Mouse (Mus musculus) forebrain, embryonic 10.5 days (tissue): ENCODE results near the gene Ptprn. TPM values are rescaled to one million over a fixed set of nuclear protein-coding genes. Genes with fewer than 3 reads are reported as not detected.

ENCODE experiments used
- DNase-seq: peaks from one replicate; pipeline ENCODE4 v3.0.0-alpha.2; 2017; ENCODE audit warnings: low spot score; ENCODE audit errors: extremely low spot score
- H3K27ac ChIP-seq: fragments of 300-500 bp; sonication (generic); 2 replicates; pipeline ENCODE4 v1.5.1; 2016; ENCODE audit warnings: mild to moderate bottlenecking
- H3K27me3 ChIP-seq: fragments of 300-500 bp; sonication (generic); 2 replicates; pipeline ENCODE4 v1.6.1; 2016; ENCODE audit warnings: mild to moderate bottlenecking; ENCODE audit not compliant: poor library complexity, severe bottlenecking
- H3K36me3 ChIP-seq: fragments of 300-500 bp; sonication (generic); replicated peaks from 2 replicates; pipeline ENCODE4 v1.6.1; 2016; ENCODE audit warnings: mild to moderate bottlenecking, moderate library complexity
- H3K4me1 ChIP-seq: fragments of 300-500 bp; sonication (generic); 2 replicates; pipeline ENCODE4 v1.6.1; 2016
- H3K4me3 ChIP-seq: fragments of 300-500 bp; sonication (generic); 2 replicates; pipeline ENCODE4 v1.5.1; 2016; ENCODE audit warnings: mild to moderate bottlenecking, moderate library complexity
- H3K9me3 ChIP-seq: fragments of 300-500 bp; sonication (generic); 2 replicates; pipeline ENCODE4 v1.6.1; 2016; ENCODE audit warnings: mild to moderate bottlenecking, moderate library complexity
- WGBS: fragments of 180-500 bp; shearing (Covaris S2); methylation state at CpG from one replicate; pipeline ENCODE4 v1.1.7; 2016; 5-methylcytosine and 5-hydroxymethylcytosine counted together
- polyA plus RNA-seq: library from polyadenylated mRNA; unstranded; fragments of >200 nt; fragmentation: Nextera tagmentation; extraction: Ambion mirVana; gene quantifications from 2 replicates; pipeline ENCODE4 v1.2.1, GENCODE M21; 2016

The Ptprn gene
- polyA plus RNA-seq, 1 experiment from 2014 or later = 1.5 TPM

GRCm38 (mm10) chr1:75278228-75278627 lies 13.9 kb upstream of the Ptprn start, which contains the start of gene Resp18:
Gene Resp18 (minus strand): TSS chr1:75278415.
- DNase-seq = no peak
- WGBS = 3% methylated on average over 13 of the region's 13 CpGs
- peaks cover 14% of the 10 kb centered on the region for H3K9me3 ChIP-seq
- no peak within 1 kb of the TSS for H3K27ac ChIP-seq
- no peaks in the 10 kb centered on the region for H3K36me3 ChIP-seq
- peak within 1 kb of the TSS; percentile 27; the same call in 1 of the 2 replicates for H3K4me3 ChIP-seq
- peaks cover 8% of the 10 kb centered on the region for H3K4me1 ChIP-seq
- peaks cover 30% of the 10 kb centered on the region for H3K27me3 ChIP-seq

- Histone ChIP-seq H3K9me3 (peaks cover 14% of the 10 kb centered on the region), H3K4me1 (peaks cover 8% of the 10 kb centered on the region), H3K4me3 (peak overlapping the region; percentile 27; the same call in 1 of the 2 replicates), H3K27me3 (peaks cover 30% of the 10 kb centered on the region), H3K36me3 (no peaks in the 10 kb centered on the region), H3K27ac (no peak overlapping the region)
- DNase-seq = peak; percentile 55
- 5% methylated on average over 23 of the region's 23 CpGs for WGBS
Measured at GRCm38 (mm10) chr1:75277195-75278188, 13.2 kb upstream of the Ptprn start.

GRCm38 (mm10) chr1:75262969-75263951 lies 1.0 kb downstream of the Ptprn start:
- peak overlapping the region; percentile 53 for H3K4me3 ChIP-seq
- 2% methylated on average over 40 of the region's 40 CpGs for WGBS
- H3K27me3 ChIP-seq = peaks cover 58% of the 10 kb centered on the region

GRCm38 (mm10) chr1:75261278-75261677 lies 3.0 kb downstream of the Ptprn start:
- H3K27me3 ChIP-seq = peaks cover 59% of the 10 kb centered on the region

More at GRCm38 (mm10) chr1:75262969-75263951, 1.0 kb downstream of the Ptprn start:
- Histone ChIP-seq H3K9me3 (no peaks in the 10 kb centered on the region), H3K36me3 (no peaks in the 10 kb centered on the region), H3K4me1 (peaks cover 15% of the 10 kb centered on the region), H3K27ac (no peak overlapping the region)
- peak; percentile 68 for DNase-seq

GRCm38 (mm10) chr1:75255516-75256046 lies 8.7 kb downstream of the Ptprn start:
- H3K27me3 ChIP-seq = peaks cover 26% of the 10 kb centered on the region
- H3K4me1 ChIP-seq = peaks cover 14% of the 10 kb centered on the region
- H3K36me3 ChIP-seq = no peaks in the 10 kb centered on the region
- no peak overlapping the region for H3K27ac ChIP-seq
- 73% methylated on average over 10 of the region's 10 CpGs for WGBS
- no peak for DNase-seq
- H3K9me3 ChIP-seq = no peaks in the 10 kb centered on the region
- H3K4me3 ChIP-seq = no peak overlapping the region

More at GRCm38 (mm10) chr1:75261278-75261677, 3.0 kb downstream of the Ptprn start:
- no peak for DNase-seq
- Histone ChIP-seq H3K9me3 (no peaks in the 10 kb centered on the region), H3K36me3 (no peaks in the 10 kb centered on the region), H3K4me1 (peaks cover 15% of the 10 kb centered on the region), H3K27ac (no peak overlapping the region), H3K4me3 (no peak overlapping the region)

- Histone ChIP-seq H3K36me3 (no peaks in the 10 kb centered on the region), H3K4me1 (peaks cover 17% of the 10 kb centered on the region)
Measured at GRCm38 (mm10) chr1:75254625-75255013, 9.7 kb downstream of the Ptprn start.

GRCm38 (mm10) chr1:75253849-75254624 lies 10.3 kb downstream of the Ptprn start:
- no peaks in the 10 kb centered on the region for H3K36me3 ChIP-seq
- H3K27me3 ChIP-seq = peaks cover 21% of the 10 kb centered on the region
- H3K27ac ChIP-seq = no peak overlapping the region
- peaks cover 17% of the 10 kb centered on the region for H3K4me1 ChIP-seq
- WGBS = 68% methylated on average over 16 of the region's 16 CpGs
- H3K4me3 ChIP-seq = no peak overlapping the region
- H3K9me3 ChIP-seq = no peaks in the 10 kb centered on the region
- DNase-seq = peak; percentile 80

More at GRCm38 (mm10) chr1:75254625-75255013, 9.7 kb downstream of the Ptprn start:
- WGBS = 78% methylated on average over 8 of the region's 8 CpGs
- no peak overlapping the region for H3K27ac ChIP-seq
- no peaks in the 10 kb centered on the region for H3K9me3 ChIP-seq
- DNase-seq = no peak
- H3K4me3 ChIP-seq = no peak overlapping the region
- H3K27me3 ChIP-seq = peaks cover 21% of the 10 kb centered on the region

- Histone ChIP-seq H3K27ac (no peak overlapping the region), H3K36me3 (no peaks in the 10 kb centered on the region), H3K27me3 (peaks cover 18% of the 10 kb centered on the region), H3K9me3 (no peaks in the 10 kb centered on the region), H3K4me1 (peaks cover 23% of the 10 kb centered on the region), H3K4me3 (no peak overlapping the region)
- WGBS = 73% methylated on average over 16 of the region's 16 CpGs
- no peak for DNase-seq
Measured at GRCm38 (mm10) chr1:75253029-75253428, 11.3 kb downstream of the Ptprn start.

GRCm38 (mm10) chr1:75252308-75252707 lies 12.0 kb downstream of the Ptprn start:
- Histone ChIP-seq H3K27me3 (peaks cover 18% of the 10 kb centered on the region), H3K27ac (no peak overlapping the region), H3K4me1 (peaks cover 30% of the 10 kb centered on the region), H3K4me3 (no peak overlapping the region), H3K9me3 (no peaks in the 10 kb centered on the region), H3K36me3 (no peaks in the 10 kb centered on the region)
- 69% methylated on average over 13 of the region's 13 CpGs for whole genome bisulfite sequencing
- no peak for DNase-seq

- 6% methylated on average over 22 of the region's 22 CpGs for WGBS
- no peaks in the 10 kb centered on the region for H3K36me3 ChIP-seq
- H3K27me3 ChIP-seq = peaks cover 18% of the 10 kb centered on the region
- H3K27ac ChIP-seq = peak overlapping the region; percentile 21; the same call in 1 of the 2 replicates
- H3K4me3 ChIP-seq = peak overlapping the region; percentile 41
- H3K9me3 ChIP-seq = no peaks in the 10 kb centered on the region
- peaks cover 32% of the 10 kb centered on the region for H3K4me1 ChIP-seq
- DNase-seq = peak; percentile 82
Measured at GRCm38 (mm10) chr1:75251112-75251970, 13.0 kb downstream of the Ptprn start.

GRCm38 (mm10) chr1:75250498-75250897 lies 13.8 kb downstream of the Ptprn start:
- 53% methylated on average over 3 of the region's 3 CpGs for WGBS
- no peaks in the 10 kb centered on the region for H3K36me3 ChIP-seq
- peaks cover 18% of the 10 kb centered on the region for H3K27me3 ChIP-seq
- H3K27ac ChIP-seq = no peak overlapping the region
- H3K9me3 ChIP-seq = no peaks in the 10 kb centered on the region
- no peak for DNase-seq
- H3K4me3 ChIP-seq = no peak overlapping the region
- H3K4me1 ChIP-seq = peaks cover 32% of the 10 kb centered on the region
